Mouse (Mus musculus): ENCODE data around the gene 1700123O20Rik.

DNA sequence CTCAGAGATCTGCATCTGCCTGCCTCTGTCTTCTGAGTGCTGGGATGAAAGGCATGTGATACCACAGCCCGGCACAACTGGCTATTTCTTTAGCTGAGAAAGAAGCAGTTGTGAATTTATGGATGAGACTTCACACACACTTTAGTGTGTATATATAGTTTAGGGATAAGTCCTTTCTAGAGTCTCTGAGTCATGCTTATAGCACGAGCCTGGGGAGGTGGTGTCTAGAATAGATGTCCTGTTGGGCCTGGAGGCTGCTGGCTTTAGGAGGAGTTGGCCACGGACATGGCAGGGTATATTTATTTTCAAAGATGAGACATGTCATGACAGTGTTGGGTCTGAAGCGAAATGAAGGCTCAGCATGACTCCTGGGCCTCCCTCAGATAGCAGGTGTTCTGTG is 48.0 kb downstream of the 1700123O20Rik start:
- TF ChIP-seq CTCF (IDR thresholded peaks at IDR 0.05; ENCODE audit: insufficient read depth, low read depth, low read length) (no peak), POLR2A (IDR thresholded peaks at IDR 0.05; ENCODE audit: insufficient read depth, low read depth, low read length) (no peak)

Measured in olfactory bulb, adult 2 months (tissue).